Mouse (Mus musculus): ENCODE measurements around the gene Setd1b. TPM values are rescaled to one million over a fixed set of nuclear protein-coding genes. Genes with fewer than 3 reads are reported as not detected.

Gene Setd1b
- polyA plus RNA-seq, 1 experiment from 2014 or later = 14.2 TPM

- DNase-seq (ENCODE audit: low spot score) (no peak), ATAC-seq (ENCODE audit: low FRiP score) (no peak)
- Histone ChIP-seq H3K4me3 (ENCODE audit: low read depth, low read length) (no peak overlapping the region), H3K36me3 (ENCODE audit: control insufficient read depth, insufficient read depth, low read length) (no peaks in the 10 kb centered on the region), H3K27me3 (ENCODE audit: control insufficient read depth, insufficient read depth, low read length) (no peaks in the 10 kb centered on the region), H3K27ac (ENCODE audit: low read depth, low read length) (no peak overlapping the region), H3K4me1 (replicated peaks; ENCODE audit: control insufficient read depth, insufficient read depth, low read length) (no peaks in the 10 kb centered on the region), H3K4me2 (replicated peaks; ENCODE audit: low read depth, low read length) (no peak overlapping the region), H3K9me3 (ENCODE audit: control insufficient read depth, low read length) (no peaks in the 10 kb centered on the region), H3K9ac (ENCODE audit: low read depth, low read length) (no peak overlapping the region)
- 89% methylated on average over 5 of the region's 5 CpGs for WGBS
Observed at GRCm38 (mm10) chr5:123178792-123179191, 36.8 kb downstream of the Setd1b start.

GRCm38 (mm10) chr5:123180390-123180789, 38.4 kb downstream of the Setd1b start:
- H3K4me1 ChIP-seq (replicated peaks; ENCODE audit: control insufficient read depth, insufficient read depth, low read length) = no peaks in the 10 kb centered on the region
- 93% methylated on average over 15 of the region's 15 CpGs for WGBS
- ATAC-seq (ENCODE audit: low FRiP score) (no peak), DNase-seq (ENCODE audit: low spot score) (no peak)
- no peaks in the 10 kb centered on the region for H3K36me3 ChIP-seq (ENCODE audit: control insufficient read depth, insufficient read depth, low read length)
- H3K4me3 ChIP-seq (ENCODE audit: low read depth, low read length) = no peak overlapping the region
- H3K9me3 ChIP-seq (ENCODE audit: control insufficient read depth, low read length) = no peaks in the 10 kb centered on the region
- H3K4me2 ChIP-seq (replicated peaks; ENCODE audit: low read depth, low read length) = no peak overlapping the region
- no peak overlapping the region for H3K9ac ChIP-seq (ENCODE audit: low read depth, low read length)
- no peaks in the 10 kb centered on the region for H3K27me3 ChIP-seq (ENCODE audit: control insufficient read depth, insufficient read depth, low read length)
- H3K27ac ChIP-seq (ENCODE audit: low read depth, low read length) = no peak overlapping the region

- DNase-seq (ENCODE audit: low spot score) (no peak), ATAC-seq (ENCODE audit: low FRiP score) (no peak)
- Histone ChIP-seq H3K27me3 (ENCODE audit: control insufficient read depth, insufficient read depth, low read length) (no peaks in the 10 kb centered on the region), H3K9me3 (ENCODE audit: control insufficient read depth, low read length) (no peaks in the 10 kb centered on the region), H3K4me1 (replicated peaks; ENCODE audit: control insufficient read depth, insufficient read depth, low read length) (no peaks in the 10 kb centered on the region), H3K9ac (ENCODE audit: low read depth, low read length) (no peak overlapping the region), H3K4me2 (replicated peaks; ENCODE audit: low read depth, low read length) (no peak overlapping the region), H3K27ac (ENCODE audit: low read depth, low read length) (no peak overlapping the region), H3K36me3 (ENCODE audit: control insufficient read depth, insufficient read depth, low read length) (no peaks in the 10 kb centered on the region), H3K4me3 (ENCODE audit: low read depth, low read length) (no peak overlapping the region)
- 68% methylated on average over 6 of the region's 6 CpGs for WGBS
Observed at GRCm38 (mm10) chr5:123181536-123181935, 39.5 kb downstream of the Setd1b start.

- Histone ChIP-seq H3K27ac (ENCODE audit: low read depth, low read length) (no peak within 1 kb of the TSS), H3K9ac (ENCODE audit: low read depth, low read length) (no peak within 1 kb of the TSS), H3K4me2 (replicated peaks; ENCODE audit: low read depth, low read length) (no peak within 1 kb of the TSS), H3K4me1 (replicated peaks; ENCODE audit: control insufficient read depth, insufficient read depth, low read length) (no peaks in the 10 kb centered on the region), H3K27me3 (ENCODE audit: control insufficient read depth, insufficient read depth, low read length) (no peaks in the 10 kb centered on the region), H3K9me3 (ENCODE audit: control insufficient read depth, low read length) (no peaks in the 10 kb centered on the region), H3K36me3 (ENCODE audit: control insufficient read depth, insufficient read depth, low read length) (no peaks in the 10 kb centered on the region), H3K4me3 (ENCODE audit: low read depth, low read length) (no peak within 1 kb of the TSS)
- ATAC-seq (ENCODE audit: low FRiP score) (no peak), DNase-seq (ENCODE audit: low spot score) (no peak)
- WGBS = 89% methylated on average over 10 of the region's 10 CpGs
Observed at GRCm38 (mm10) chr5:123182651-123183050, 40.7 kb downstream of the Setd1b start, which contains the start of gene Hpd. Hpd (minus strand) TSS chr5:123182727.

- no peaks in the 10 kb centered on the region for H3K9me3 ChIP-seq (ENCODE audit: control insufficient read depth, low read length)
- no peaks in the 10 kb centered on the region for H3K4me1 ChIP-seq (replicated peaks; ENCODE audit: control insufficient read depth, insufficient read depth, low read length)
- 80% methylated on average over 6 of the region's 6 CpGs for WGBS
- H3K4me3 ChIP-seq (ENCODE audit: low read depth, low read length) = no peak overlapping the region
- no peak for ATAC-seq (ENCODE audit: low FRiP score)
- no peak overlapping the region for H3K27ac ChIP-seq (ENCODE audit: low read depth, low read length)
- H3K27me3 ChIP-seq (ENCODE audit: control insufficient read depth, insufficient read depth, low read length) = no peaks in the 10 kb centered on the region
- H3K36me3 ChIP-seq (ENCODE audit: control insufficient read depth, insufficient read depth, low read length) = no peaks in the 10 kb centered on the region
- H3K4me2 ChIP-seq (replicated peaks; ENCODE audit: low read depth, low read length) = no peak overlapping the region
- no peak overlapping the region for H3K9ac ChIP-seq (ENCODE audit: low read depth, low read length)
- DNase-seq (ENCODE audit: low spot score) = no peak
Observed at GRCm38 (mm10) chr5:123185966-123186365, 44.0 kb downstream of the Setd1b start.

- ATAC-seq (ENCODE audit: low FRiP score) (no peak), DNase-seq (ENCODE audit: low spot score) (no peak)
- no peaks in the 10 kb centered on the region for H3K27me3 ChIP-seq (ENCODE audit: control insufficient read depth, insufficient read depth, low read length)
- no peaks in the 10 kb centered on the region for H3K36me3 ChIP-seq (ENCODE audit: control insufficient read depth, insufficient read depth, low read length)
- no peak overlapping the region for H3K4me2 ChIP-seq (replicated peaks; ENCODE audit: low read depth, low read length)
- no peaks in the 10 kb centered on the region for H3K4me1 ChIP-seq (replicated peaks; ENCODE audit: control insufficient read depth, insufficient read depth, low read length)
- WGBS = 91% methylated on average over 3 of the region's 3 CpGs
- no peak overlapping the region for H3K27ac ChIP-seq (ENCODE audit: low read depth, low read length)
- H3K9me3 ChIP-seq (ENCODE audit: control insufficient read depth, low read length) = no peaks in the 10 kb centered on the region
- H3K9ac ChIP-seq (ENCODE audit: low read depth, low read length) = no peak overlapping the region
- H3K4me3 ChIP-seq (ENCODE audit: low read depth, low read length) = no peak overlapping the region
Observed at GRCm38 (mm10) chr5:123187306-123187705, 45.3 kb downstream of the Setd1b start.

GRCm38 (mm10) chr5:123190912-123191311, 48.9 kb downstream of the Setd1b start:
- no peak overlapping the region for H3K4me3 ChIP-seq (ENCODE audit: low read depth, low read length)
- no peaks in the 10 kb centered on the region for H3K4me1 ChIP-seq (replicated peaks; ENCODE audit: control insufficient read depth, insufficient read depth, low read length)
- no peak overlapping the region for H3K4me2 ChIP-seq (replicated peaks; ENCODE audit: low read depth, low read length)
- H3K9ac ChIP-seq (ENCODE audit: low read depth, low read length) = no peak overlapping the region
- H3K9me3 ChIP-seq (ENCODE audit: control insufficient read depth, low read length) = no peaks in the 10 kb centered on the region
- ATAC-seq (ENCODE audit: low FRiP score) = no peak
- WGBS = 88% methylated on average over 3 of the region's 3 CpGs
- no peak overlapping the region for H3K27ac ChIP-seq (ENCODE audit: low read depth, low read length)
- H3K27me3 ChIP-seq (ENCODE audit: control insufficient read depth, insufficient read depth, low read length) = no peaks in the 10 kb centered on the region
- H3K36me3 ChIP-seq (ENCODE audit: control insufficient read depth, insufficient read depth, low read length) = no peaks in the 10 kb centered on the region
- no peak for DNase-seq (ENCODE audit: low spot score)

GRCm38 (mm10) chr5:123191427-123191826, 49.4 kb downstream of the Setd1b start:
- H3K9me3 ChIP-seq (ENCODE audit: control insufficient read depth, low read length) = no peaks in the 10 kb centered on the region
- no peak overlapping the region for H3K4me3 ChIP-seq (ENCODE audit: low read depth, low read length)
- 87% methylated on average over 6 of the region's 6 CpGs for whole genome bisulfite sequencing
- no peaks in the 10 kb centered on the region for H3K4me1 ChIP-seq (replicated peaks; ENCODE audit: control insufficient read depth, insufficient read depth, low read length)
- H3K36me3 ChIP-seq (ENCODE audit: control insufficient read depth, insufficient read depth, low read length) = no peaks in the 10 kb centered on the region
- H3K4me2 ChIP-seq (replicated peaks; ENCODE audit: low read depth, low read length) = no peak overlapping the region
- ATAC-seq (ENCODE audit: low FRiP score) (no peak), DNase-seq (ENCODE audit: low spot score) (no peak)
- H3K9ac ChIP-seq (ENCODE audit: low read depth, low read length) = no peak overlapping the region
- no peaks in the 10 kb centered on the region for H3K27me3 ChIP-seq (ENCODE audit: control insufficient read depth, insufficient read depth, low read length)
- H3K27ac ChIP-seq (ENCODE audit: low read depth, low read length) = no peak overlapping the region

GRCm38 (mm10) chr5:123192606-123193150, 50.7 kb downstream of the Setd1b start:
- H3K4me3 ChIP-seq (ENCODE audit: low read depth, low read length) = no peak overlapping the region
- no peak overlapping the region for H3K27ac ChIP-seq (ENCODE audit: low read depth, low read length)
- H3K27me3 ChIP-seq (ENCODE audit: control insufficient read depth, insufficient read depth, low read length) = no peaks in the 10 kb centered on the region
- H3K9me3 ChIP-seq (ENCODE audit: control insufficient read depth, low read length) = no peaks in the 10 kb centered on the region
- no peaks in the 10 kb centered on the region for H3K36me3 ChIP-seq (ENCODE audit: control insufficient read depth, insufficient read depth, low read length)
- no peak overlapping the region for H3K4me2 ChIP-seq (replicated peaks; ENCODE audit: low read depth, low read length)
- H3K4me1 ChIP-seq (replicated peaks; ENCODE audit: control insufficient read depth, insufficient read depth, low read length) = no peaks in the 10 kb centered on the region
- no peak for ATAC-seq (ENCODE audit: low FRiP score)
- no peak overlapping the region for H3K9ac ChIP-seq (ENCODE audit: low read depth, low read length)
- WGBS = 58% methylated on average over 9 of the region's 9 CpGs
- DNase-seq (ENCODE audit: low spot score) = no peak
